Mouse (Mus musculus): Measurements from ENCODE around the gene Kat6b.

DNA sequence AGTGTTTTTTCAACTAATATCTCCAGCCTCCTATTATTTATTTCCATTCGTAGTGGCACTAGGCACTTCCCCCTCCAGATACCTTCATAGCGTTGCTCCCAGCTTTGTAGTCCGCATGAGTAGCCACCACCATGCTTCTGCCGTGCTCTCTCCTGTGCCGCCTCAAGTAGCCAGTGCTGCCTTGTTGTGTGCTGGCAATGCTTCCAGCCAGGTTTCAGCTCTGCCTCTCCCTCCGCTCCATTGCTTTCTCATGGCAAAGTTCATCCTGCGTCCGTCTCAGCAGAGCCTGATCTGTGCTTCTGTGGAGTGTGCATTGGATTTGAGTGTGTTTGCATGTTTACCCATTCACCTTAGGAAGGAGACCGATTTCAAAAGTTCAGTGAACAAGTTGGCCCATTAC lies 144.7 kb downstream of the Kat6b start:
- TF ChIP-seq CTCF (IDR thresholded peaks at IDR 0.05; ENCODE audit: control insufficient read depth, insufficient read depth, low read length) (no peak), POLR2A (IDR thresholded peaks at IDR 0.05; ENCODE audit: borderline replicate concordance, control insufficient read depth, low read depth, low read length) (no peak)

Measured in bone marrow, adult 2 months (tissue).